Mouse (Mus musculus): ENCODE data around the gene Elovl4. TPM values are rescaled to one million over a fixed set of nuclear protein-coding genes. Genes with fewer than 3 reads are reported as not detected.

The Elovl4 gene
- total RNA-seq (2022): 10 to 100 TPM; 51.2 to 59.8 (median 52.9) TPM

DNA sequence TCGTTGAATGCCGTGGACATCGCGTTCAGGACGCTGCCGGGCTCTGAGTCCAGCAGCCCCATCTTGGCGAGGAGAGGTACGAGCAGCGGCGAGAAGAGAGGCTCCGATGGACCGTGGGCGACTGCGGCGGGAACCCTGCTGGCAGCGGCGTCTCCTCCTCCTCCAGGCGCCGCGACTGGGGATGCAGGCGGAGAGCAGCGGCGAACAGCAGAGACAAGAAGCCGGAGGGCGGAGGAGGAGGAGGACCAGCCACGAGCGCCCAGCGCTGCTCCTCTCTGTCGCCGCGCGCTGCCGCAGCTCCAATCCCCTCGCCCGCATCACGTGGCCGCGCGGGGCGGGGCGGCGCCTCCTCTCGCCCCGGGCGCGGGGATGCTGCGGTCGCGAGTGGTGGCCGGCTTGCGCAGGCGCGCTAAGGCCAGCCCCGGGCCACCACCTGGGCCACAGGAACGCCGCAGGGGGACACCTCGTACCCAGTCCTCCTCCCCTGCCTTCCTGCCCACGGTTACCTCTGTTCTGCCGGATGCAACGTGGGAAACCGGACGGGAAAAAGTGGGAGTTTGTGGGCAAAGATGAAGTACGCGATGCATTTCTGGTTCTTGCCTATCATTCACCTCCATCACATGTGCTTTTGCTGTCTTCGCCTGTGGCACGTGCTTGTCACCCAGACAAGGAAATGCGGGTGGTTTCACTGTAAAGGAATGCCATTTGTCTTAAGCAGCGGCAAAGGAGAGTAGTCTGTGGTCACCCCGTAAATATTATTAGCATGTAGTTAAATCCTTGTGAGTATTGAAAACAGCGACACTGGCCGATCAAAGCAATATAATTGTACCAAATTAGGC lies at the start of gene Elovl4:
Elovl4 (minus strand) TSS at position 301 of the 839 bp plus-strand sequence.
- peak; percentile 78 to 88 for DNase-seq (ENCODE audit: low spot score in 2 of 2)

GRCm38 (mm10) chr9:83852464-83852863 lies 46.4 kb upstream of the Elovl4 start:
- no peak for DNase-seq (ENCODE audit: low spot score in 2 of 2)

DNA sequence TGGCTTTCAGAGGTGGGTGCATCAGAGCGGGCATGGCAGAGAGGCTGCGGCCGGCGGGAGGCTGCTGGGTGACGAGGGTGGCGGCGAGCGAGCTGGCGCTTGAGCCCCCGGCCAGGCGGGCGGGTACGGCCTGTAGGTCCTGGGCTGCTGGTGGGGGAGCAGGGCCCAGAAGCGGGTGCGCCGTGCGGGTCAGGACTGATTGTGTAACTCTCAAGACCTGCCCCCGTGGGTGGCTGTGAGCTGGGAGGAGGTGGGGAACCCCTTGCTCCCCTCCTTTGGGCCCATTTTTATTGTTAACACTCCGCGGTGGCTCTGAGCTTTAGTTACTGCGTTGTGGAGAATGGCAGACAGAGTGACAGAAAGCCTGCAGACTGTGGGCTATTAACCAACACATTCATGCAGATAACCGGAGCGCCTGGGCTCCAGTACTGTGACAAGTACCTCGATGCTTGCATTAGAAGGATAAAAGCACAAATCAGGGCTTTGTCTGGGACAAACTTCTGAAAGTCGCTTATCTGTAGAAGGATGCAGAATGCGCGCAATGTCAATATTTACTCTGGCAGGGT lies 28.8 kb upstream of the Elovl4 start:
- DNase-seq (ENCODE audit: low spot score in 2 of 2): no peak

DNA sequence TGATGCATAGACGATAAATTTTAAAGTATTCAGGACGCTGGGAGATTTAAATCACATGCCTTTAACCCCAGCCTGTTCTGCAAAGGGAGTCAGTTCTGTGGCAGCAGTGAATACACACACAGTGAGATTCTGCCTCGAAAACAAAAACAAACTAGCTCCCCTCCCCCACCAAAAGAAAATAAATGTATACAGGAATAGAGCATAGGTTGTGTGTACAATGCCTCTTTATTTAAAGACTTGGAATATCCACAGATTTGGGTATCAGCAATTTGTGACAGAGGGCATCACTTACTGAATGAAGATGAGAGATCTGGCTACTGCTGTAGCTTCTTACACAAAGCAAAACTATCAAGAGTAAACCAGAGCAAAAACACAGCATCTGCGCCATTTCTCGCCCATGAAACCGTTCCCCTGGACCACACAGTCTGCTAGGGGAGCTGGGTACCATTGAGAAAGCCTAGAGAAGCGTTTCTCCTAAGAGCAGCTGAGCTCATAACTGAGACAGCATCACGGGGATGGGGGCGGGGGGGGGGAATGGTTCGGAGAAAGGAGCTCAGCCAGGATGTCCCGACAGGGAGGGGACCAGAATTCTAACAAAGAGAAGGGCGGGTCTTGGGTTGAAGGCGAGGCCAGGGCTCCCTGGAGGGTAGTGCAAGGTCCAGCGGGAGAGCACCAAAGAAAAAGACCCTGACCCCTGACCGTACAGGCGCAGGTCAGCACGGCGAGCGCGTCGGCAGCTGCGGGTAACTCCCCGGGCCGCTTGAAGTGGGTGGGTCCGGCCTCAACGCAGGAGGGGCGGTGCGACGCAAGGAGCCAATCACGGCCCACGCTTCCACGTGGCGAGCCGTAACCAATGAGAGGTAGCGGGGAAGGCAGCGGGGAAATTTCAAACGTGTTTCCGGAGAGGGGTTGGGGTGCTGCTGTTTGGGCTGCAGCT lies 28.0 kb upstream of the Elovl4 start, which contains the start of gene Ttk:
Ttk (plus strand) TSS at position 879 of the 937 bp plus-strand sequence.
- DNase-seq (ENCODE audit: low spot score in 2 of 2): peak; percentile 77 to 88

- no peak for DNase-seq (ENCODE audit: low spot score in 2 of 2)
These were observed 25.1 kb upstream of the Elovl4 start for GRCm38 (mm10) chr9:83831152-83831551.

- no peak for DNase-seq (ENCODE audit: low spot score in 2 of 2)
These were observed 23.8 kb upstream of the Elovl4 start for GRCm38 (mm10) chr9:83829896-83830295.

DNA sequence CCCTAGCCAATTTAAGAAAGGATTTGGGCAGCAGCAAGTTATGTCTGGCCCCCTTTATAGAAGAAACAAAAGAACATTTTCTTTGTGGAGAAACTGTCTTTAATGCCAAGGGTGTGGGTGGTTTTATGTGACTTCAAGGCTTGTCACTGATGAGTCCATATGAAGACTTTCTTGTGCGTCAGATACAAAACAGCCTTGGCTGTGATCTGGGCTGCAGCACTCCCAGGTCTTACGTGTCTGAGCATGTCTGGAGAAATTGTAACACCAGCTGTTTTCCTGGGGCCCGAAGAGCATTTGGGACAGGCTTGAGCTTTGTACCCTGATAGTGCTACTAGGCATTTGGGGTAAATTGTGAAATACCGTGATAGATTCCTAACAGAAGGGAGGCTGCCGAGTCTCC lies 16.8 kb upstream of the Elovl4 start:
- no peak for DNase-seq (ENCODE audit: low spot score in 2 of 2)

DNA sequence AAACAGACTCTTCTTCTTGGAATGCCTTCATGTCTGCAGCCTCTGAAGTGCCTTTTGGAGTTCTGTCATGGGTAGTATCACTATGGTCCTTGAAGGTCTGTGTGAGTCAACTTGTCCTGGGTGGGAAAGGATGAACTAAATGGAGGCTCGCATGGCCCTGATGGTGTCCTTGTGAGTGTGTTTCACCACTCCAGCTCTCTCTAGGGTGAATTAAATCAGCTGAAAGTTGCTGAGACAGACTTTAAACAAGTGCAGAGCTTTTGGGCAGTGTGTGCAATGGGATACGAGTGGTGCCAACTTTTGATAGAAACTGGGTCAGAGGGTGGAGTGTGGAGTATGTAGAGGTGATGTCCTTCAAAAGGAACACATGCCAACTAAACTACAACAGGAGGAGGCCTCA lies 14.9 kb upstream of the Elovl4 start:
- no peak for DNase-seq (ENCODE audit: low spot score in 2 of 2)

- DNase-seq (ENCODE audit: low spot score in 2 of 2): no peak
These were observed 13.1 kb upstream of the Elovl4 start for GRCm38 (mm10) chr9:83819188-83819587.

DNA sequence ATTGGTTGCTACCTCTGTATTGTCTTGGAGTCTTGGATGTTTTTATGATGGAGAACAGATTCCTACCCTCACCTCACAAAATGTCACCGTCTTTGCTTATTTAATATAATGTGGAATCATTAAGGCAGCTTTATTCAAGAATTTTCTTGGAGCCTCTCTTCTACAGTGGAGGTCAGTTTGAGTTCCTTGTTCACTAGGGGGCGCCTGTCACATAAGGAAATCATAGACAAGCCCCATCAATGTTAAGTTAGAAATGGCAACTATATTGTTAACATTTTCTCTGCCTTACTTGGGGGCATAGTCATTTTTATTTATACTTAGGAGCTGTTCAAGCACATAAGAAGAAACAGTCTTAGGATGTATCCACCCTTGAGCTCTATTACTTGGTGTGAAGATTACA lies 1.5 kb upstream of the Elovl4 start:
- DNase-seq (ENCODE audit: low spot score in 2 of 2): no peak

GRCm38 (mm10) chr9:83805164-83805976 lies 707 bp downstream of the Elovl4 start:
- peak in 1 of 2 experiments; percentile 27 for DNase-seq (ENCODE audit: low spot score in 2 of 2)

DNA sequence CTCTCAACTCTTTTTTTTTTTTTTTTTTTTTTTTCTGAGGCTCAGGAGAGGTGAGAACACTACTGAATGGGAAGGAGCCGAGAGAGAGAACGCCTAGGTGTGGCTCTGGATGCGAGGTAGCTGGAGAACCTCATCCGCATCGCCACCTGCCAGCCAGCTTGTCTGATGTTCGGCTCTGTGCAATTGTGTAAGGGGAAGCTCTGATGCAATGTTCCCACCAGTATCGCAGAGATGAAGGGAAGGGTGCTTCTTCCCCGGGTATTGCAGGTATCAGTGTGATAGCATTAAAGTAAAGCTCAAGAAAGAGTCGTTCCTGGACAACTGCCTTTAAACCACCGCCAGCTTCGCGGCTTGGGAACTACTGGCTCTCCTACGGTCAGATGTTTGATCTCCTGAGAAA lies 1.7 kb downstream of the Elovl4 start:
- no peak for DNase-seq (ENCODE audit: low spot score in 2 of 2)

GRCm38 (mm10) chr9:83797898-83798297 lies 8.2 kb downstream of the Elovl4 start:
- no peak for DNase-seq (ENCODE audit: low spot score in 2 of 2)

DNA sequence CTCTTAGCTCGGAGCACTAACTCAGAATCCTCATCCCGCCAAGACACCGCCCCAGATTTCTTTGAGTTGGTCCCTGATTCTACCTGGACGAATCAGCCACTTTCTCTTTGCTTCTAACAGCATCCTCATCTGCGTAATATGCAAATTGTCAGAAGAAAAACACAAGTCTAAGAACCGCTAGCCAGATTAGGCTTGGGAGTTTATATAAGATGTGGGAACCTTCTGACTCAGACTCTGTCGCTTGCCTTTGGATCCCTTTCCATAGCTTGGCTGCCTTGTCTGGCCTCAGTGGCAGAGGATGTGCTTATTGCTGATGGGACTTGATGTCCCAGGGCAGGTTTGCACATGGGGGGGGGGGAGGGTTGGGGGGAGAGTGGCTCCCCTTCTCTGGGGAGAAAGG lies 9.2 kb downstream of the Elovl4 start:
- DNase-seq (ENCODE audit: low spot score in 2 of 2): no peak

GRCm38 (mm10) chr9:83789326-83789725 lies 16.8 kb downstream of the Elovl4 start:
- DNase-seq (ENCODE audit: low spot score in 2 of 2): no peak

GRCm38 (mm10) chr9:83785501-83785900 lies 20.6 kb downstream of the Elovl4 start:
- no peak for DNase-seq (ENCODE audit: low spot score in 2 of 2)

- DNase-seq (ENCODE audit: low spot score in 2 of 2): no peak
These were observed 27.6 kb downstream of the Elovl4 start for GRCm38 (mm10) chr9:83778317-83778960.

DNA sequence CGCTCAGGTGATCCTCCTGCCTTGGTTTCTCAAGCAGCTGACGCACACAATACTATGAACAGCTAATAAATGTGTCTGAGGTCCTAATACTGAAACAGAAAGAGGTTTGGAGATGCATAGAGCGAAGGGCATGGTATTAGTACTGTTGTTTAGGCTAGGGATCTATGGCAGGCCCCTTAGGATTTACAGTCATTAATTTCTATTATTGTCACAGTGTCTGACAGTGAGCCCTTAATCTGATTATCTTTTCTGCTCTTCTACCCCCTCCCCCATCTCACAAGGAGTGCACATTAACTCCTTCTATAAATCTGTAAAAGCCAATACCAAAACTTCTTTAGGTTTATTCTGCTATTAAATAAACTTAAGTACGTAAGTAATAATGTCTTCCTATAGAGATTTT lies 44.8 kb downstream of the Elovl4 start:
- no peak for DNase-seq (ENCODE audit: low spot score in 2 of 2)

DNA sequence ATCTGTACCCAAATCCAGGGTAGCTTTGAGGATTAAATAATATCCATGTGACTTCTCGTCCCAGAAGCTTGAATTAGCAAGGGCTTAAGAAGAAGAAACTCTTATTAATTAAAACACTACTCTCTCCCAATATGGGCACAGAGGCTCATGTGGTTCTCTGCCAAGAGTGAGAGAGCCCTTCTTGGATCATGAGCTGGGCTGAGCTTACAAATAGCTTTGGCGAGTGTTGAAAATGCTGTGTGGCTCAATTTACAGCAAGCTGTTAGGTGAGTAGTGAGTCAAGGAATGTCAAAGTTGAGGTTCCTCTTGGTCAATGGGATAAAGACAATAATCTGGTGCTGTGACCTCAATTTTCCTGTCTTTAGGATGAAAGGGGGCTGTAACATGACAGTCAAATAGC lies 74.2 kb downstream of the Elovl4 start:
- no peak for DNase-seq (ENCODE audit: low spot score in 2 of 2)

DNA sequence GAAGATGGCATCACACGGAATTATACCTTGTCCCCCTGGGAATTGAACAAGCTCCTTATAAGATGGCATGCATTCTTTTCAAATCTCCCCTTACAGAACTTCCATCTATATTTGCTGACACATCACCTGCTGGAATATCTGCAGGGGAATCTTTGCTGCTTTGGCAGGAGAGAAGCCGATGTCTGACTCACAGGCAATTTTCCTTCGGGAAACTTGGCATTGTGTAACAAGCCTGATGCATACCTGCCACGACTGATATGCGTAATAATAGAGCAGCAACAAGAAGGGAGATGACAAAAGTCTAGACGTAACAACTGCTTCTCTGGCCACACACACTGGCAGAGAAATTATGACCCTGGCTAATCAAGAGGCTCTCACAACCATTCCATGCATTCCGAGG lies 75.2 kb downstream of the Elovl4 start:
- no peak for DNase-seq (ENCODE audit: low spot score in 2 of 2)

Data from left cerebral cortex, adult 8-10 months (tissue).